Mouse (Mus musculus): Measurements from ENCODE around the gene Esr2.
"Not testable (repeated sequence)": the region's sequence is repeated elsewhere in the genome, so short reads cannot be mapped to it uniquely, and the experiment has no call there.

The Esr2 gene

GRCm38 (mm10) chr12:76177000-76177863, at the start of gene Esr2:
Gene Esr2, minus strand, starts transcription at chr12:76177259.
- peak; percentile 67 for DNase-seq (ENCODE audit: inconsistent ontology term)

GRCm38 (mm10) chr12:76222104-76222503, 45.0 kb upstream of the Esr2 start:
- DNase-seq (ENCODE audit: inconsistent ontology term) = not testable (repeated sequence)

GRCm38 (mm10) chr12:76216716-76217115, 39.7 kb upstream of the Esr2 start:
- DNase-seq (ENCODE audit: inconsistent ontology term) = no peak

- no peak for DNase-seq (ENCODE audit: inconsistent ontology term)
Observed at GRCm38 (mm10) chr12:76215121-76215520, 38.1 kb upstream of the Esr2 start.

GRCm38 (mm10) chr12:76209429-76209974, 32.4 kb upstream of the Esr2 start:
- no peak for DNase-seq (ENCODE audit: inconsistent ontology term)

- no peak for DNase-seq (ENCODE audit: inconsistent ontology term)
Observed at GRCm38 (mm10) chr12:76200326-76200725, 23.3 kb upstream of the Esr2 start.

- DNase-seq (ENCODE audit: inconsistent ontology term) = no peak
Observed at GRCm38 (mm10) chr12:76197071-76197470, 20.0 kb upstream of the Esr2 start.

GRCm38 (mm10) chr12:76196709-76197054, 19.6 kb upstream of the Esr2 start:
- DNase-seq (ENCODE audit: inconsistent ontology term) = no peak

GRCm38 (mm10) chr12:76195912-76196708, 19.1 kb upstream of the Esr2 start:
- peak; percentile 80 for DNase-seq (ENCODE audit: inconsistent ontology term)

GRCm38 (mm10) chr12:76194526-76194925, 17.5 kb upstream of the Esr2 start:
- DNase-seq (ENCODE audit: inconsistent ontology term) = no peak

- peak; percentile 53 for DNase-seq (ENCODE audit: inconsistent ontology term)
Observed at GRCm38 (mm10) chr12:76190940-76191339, 13.9 kb upstream of the Esr2 start.

- DNase-seq (ENCODE audit: inconsistent ontology term) = no peak
Observed at GRCm38 (mm10) chr12:76187849-76188248, 10.8 kb upstream of the Esr2 start.

GRCm38 (mm10) chr12:76186473-76186872, 9.4 kb upstream of the Esr2 start:
- no peak for DNase-seq (ENCODE audit: inconsistent ontology term)

GRCm38 (mm10) chr12:76185167-76185816, 8.2 kb upstream of the Esr2 start:
- DNase-seq (ENCODE audit: inconsistent ontology term) = no peak

- DNase-seq (ENCODE audit: inconsistent ontology term) = no peak
Observed at GRCm38 (mm10) chr12:76184271-76184670, 7.2 kb upstream of the Esr2 start.

- no peak for DNase-seq (ENCODE audit: inconsistent ontology term)
Observed at GRCm38 (mm10) chr12:76182831-76183230, 5.8 kb upstream of the Esr2 start.

GRCm38 (mm10) chr12:76181471-76181870, 4.4 kb upstream of the Esr2 start:
- no peak for DNase-seq (ENCODE audit: inconsistent ontology term)

- no peak for DNase-seq (ENCODE audit: inconsistent ontology term)
Observed at GRCm38 (mm10) chr12:76180442-76180841, 3.4 kb upstream of the Esr2 start.

- DNase-seq (ENCODE audit: inconsistent ontology term) = no peak
Observed at GRCm38 (mm10) chr12:76179527-76179926, 2.5 kb upstream of the Esr2 start.

- no peak for DNase-seq (ENCODE audit: inconsistent ontology term)
Observed at GRCm38 (mm10) chr12:76179051-76179450, 2.0 kb upstream of the Esr2 start.

GRCm38 (mm10) chr12:76177864-76178518, 932 bp upstream of the Esr2 start:
- peak; percentile 61 for DNase-seq (ENCODE audit: inconsistent ontology term)

All from Muller cell, postnatal 12 days (primary cell).